Mouse (Mus musculus) MEL (cell line): Measurements from ENCODE around the gene Aifm1.

Experiments
- CHD1 ChIP-seq: IDR thresholded peaks from 2 replicates; pipeline ENCODE4 v1.6.1; 2012; ENCODE audit warnings: low read depth, mild to moderate bottlenecking, inconsistent platforms, low read length, improper control_type of control experiment
- CHD2 ChIP-seq: IDR thresholded peaks from 2 replicates; pipeline ENCODE4 v1.6.1; 2011; ENCODE audit warnings: low read length, improper control_type of control experiment
- CTCF ChIP-seq, 3 experiments: IDR thresholded peaks in 2 of 3; conservative IDR thresholded peaks in 1 of 3; 2 replicates each; pipeline ENCODE4 v1.5.1; 2011 to 2012; ENCODE audit warnings: low read length in 3 of 3, low read depth in 2 of 3, mild to moderate bottlenecking in 2 of 3, improper control_type of control experiment in 1 of 3, inconsistent platforms in 1 of 3, mixed read lengths in 1 of 3, moderate library complexity in 1 of 3; ENCODE audit not compliant: control insufficient read depth in 1 of 3, insufficient read depth in 1 of 3, poor library complexity in 1 of 3, severe bottlenecking in 1 of 3
- ETS1 ChIP-seq: IDR thresholded peaks from 2 replicates; pipeline ENCODE4 v1.6.1; 2012; ENCODE audit warnings: low read depth, mild to moderate bottlenecking, inconsistent platforms, low read length, improper control_type of control experiment, moderate library complexity
- JUND ChIP-seq: IDR thresholded peaks from 2 replicates; pipeline ENCODE4 v1.6.1; 2011; ENCODE audit warnings: low read depth, mild to moderate bottlenecking, improper control_type of control experiment, low read length
- NRF1 ChIP-seq: IDR thresholded peaks from 2 replicates; pipeline ENCODE4 v1.6.1; 2014; ENCODE audit warnings: low read depth, mild to moderate bottlenecking, inconsistent platforms, low read length, improper control_type of control experiment, moderate library complexity; ENCODE audit not compliant: poor library complexity, insufficient read depth, severe bottlenecking
- POLR2A ChIP-seq, 2 experiments: IDR thresholded peaks; 2 replicates each; pipeline ENCODE4 v1.6.1; 2011 to 2012; ENCODE audit warnings: low read length in 2 of 2, mild to moderate bottlenecking in 2 of 2, control low read depth in 1 of 2, improper control_type of control experiment in 1 of 2, low read depth in 1 of 2, moderate library complexity in 1 of 2; ENCODE audit not compliant: control insufficient read depth in 1 of 2, insufficient read depth in 1 of 2, poor library complexity in 1 of 2
- ZC3H11A ChIP-seq: IDR thresholded peaks from 2 replicates; pipeline ENCODE4 v1.6.1; 2012; ENCODE audit warnings: low read depth, mild to moderate bottlenecking, inconsistent platforms, low read length, improper control_type of control experiment

GRCm38 (mm10) chrX:48456956-48457355 lies 56.4 kb downstream of the Aifm1 start:
- TF ChIP-seq NRF1 (no peak), CTCF (IDR thresholded peaks at IDR 0.05 in 2 of 3, conservative IDR thresholded peaks at IDR 0.05 in 1 of 3; ENCODE audit: control insufficient read depth in 1 of 3, insufficient read depth in 1 of 3, low read depth in 2 of 3, low read length in 3 of 3, poor library complexity in 1 of 3, severe bottlenecking in 1 of 3) (no peak), JUND (no peak), ZC3H11A (no peak), CHD2 (no peak), ETS1 (no peak), CHD1 (no peak), POLR2A (IDR thresholded peaks at IDR 0.05; ENCODE audit: control insufficient read depth in 1 of 2, insufficient read depth in 1 of 2, low read depth in 1 of 2, low read length in 2 of 2, poor library complexity in 1 of 2) (no peak)
